Mouse (Mus musculus) myocyte (in vitro differentiated cells): ENCODE measurements around the gene Luzp1. TPM values are rescaled to one million over a fixed set of nuclear protein-coding genes. Genes with fewer than 3 reads are reported as not detected.
A peak's percentile ranks its signal among the peaks of the same experiment; 100 is the strongest.

ENCODE experiments used
- H3K27me3 ChIP-seq: one replicate; pipeline ENCODE4 v1.6.1; 2011; ENCODE audit not compliant: control insufficient read depth, insufficient read depth, insufficient read length
- H3K36me3 ChIP-seq: one replicate; pipeline ENCODE4 v1.6.1; 2011; ENCODE audit not compliant: control insufficient read depth, insufficient read depth
- H3K4me2 ChIP-seq: one replicate; pipeline ENCODE4 v1.6.1; 2011; ENCODE audit warnings: low read depth, control low read depth
- H3K4me3 ChIP-seq: one replicate; pipeline ENCODE4 v1.5.1; 2011; ENCODE audit warnings: mild to moderate bottlenecking, control low read depth, moderate library complexity
- H3K79me2 ChIP-seq: one replicate; pipeline ENCODE4 v1.6.1; 2011; ENCODE audit not compliant: control insufficient read depth, insufficient read depth
- H3ac ChIP-seq: one replicate; pipeline ENCODE4 v1.6.1; 2011; ENCODE audit not compliant: control insufficient read depth, insufficient read length
- CEBPB ChIP-seq: IDR thresholded peaks from 2 replicates; pipeline ENCODE4 v1.6.1; 2011; ENCODE audit warnings: mild to moderate bottlenecking, moderate library complexity; ENCODE audit not compliant: poor library complexity, insufficient read depth, severe bottlenecking
- E2F4 ChIP-seq: IDR thresholded peaks from one replicate; pipeline ENCODE4 v1.6.1; 2011; ENCODE audit warnings: mild to moderate bottlenecking, control low read depth, moderate library complexity; ENCODE audit not compliant: insufficient read depth
- MAX ChIP-seq: IDR thresholded peaks from one replicate; pipeline ENCODE4 v1.6.1; 2011; ENCODE audit warnings: low read depth, mild to moderate bottlenecking, control low read depth
- MYOD1 ChIP-seq, 3 experiments: IDR thresholded peaks; one replicate each; pipeline ENCODE4 v1.6.1; 2011; ENCODE audit warnings: control low read depth in 2 of 3, low read depth in 2 of 3, mild to moderate bottlenecking in 2 of 3, moderate library complexity in 1 of 3; ENCODE audit not compliant: insufficient read length in 2 of 3, control insufficient read depth in 1 of 3
- MYOG ChIP-seq, 3 experiments: IDR thresholded peaks; one replicate each; pipeline ENCODE4 v1.6.1; 2011; ENCODE audit warnings: control low read depth in 2 of 3, low read depth in 2 of 3, mild to moderate bottlenecking in 2 of 3; ENCODE audit not compliant: insufficient read length in 2 of 3, control insufficient read depth in 1 of 3, insufficient read depth in 1 of 3
- POLR2A ChIP-seq: IDR thresholded peaks from one replicate; pipeline ENCODE4 v1.6.1; 2011; ENCODE audit warnings: low read depth, mild to moderate bottlenecking, control low read depth, moderate library complexity; ENCODE audit not compliant: insufficient read length
- POLR2AphosphoS2 ChIP-seq: IDR thresholded peaks from one replicate; pipeline ENCODE4 v1.6.1; 2011; ENCODE audit warnings: low read depth, control low read depth; ENCODE audit not compliant: insufficient read length
- REST ChIP-seq: IDR thresholded peaks from one replicate; pipeline ENCODE4 v1.6.1; 2011; ENCODE audit warnings: mild to moderate bottlenecking, control low read depth, moderate library complexity; ENCODE audit not compliant: insufficient read depth, insufficient read length
- SRF ChIP-seq: IDR thresholded peaks from one replicate; pipeline ENCODE4 v1.6.1; 2011; ENCODE audit warnings: low read depth; ENCODE audit not compliant: control insufficient read depth, insufficient read length
- TCF12 ChIP-seq: IDR thresholded peaks from one replicate; pipeline ENCODE4 v1.6.1; 2011; ENCODE audit warnings: mild to moderate bottlenecking, control low read depth; ENCODE audit not compliant: poor library complexity, insufficient read depth, severe bottlenecking
- TCF3 ChIP-seq: IDR thresholded peaks from one replicate; pipeline ENCODE4 v1.6.1; 2011; ENCODE audit warnings: low read depth, control low read depth; ENCODE audit not compliant: insufficient read length
- USF1 ChIP-seq: IDR thresholded peaks from one replicate; pipeline ENCODE4 v1.6.1; 2011; ENCODE audit warnings: low read depth, mild to moderate bottlenecking, control low read depth, moderate library complexity
- polyA plus RNA-seq: library from polyadenylated mRNA; unstranded; fragments of >200 nt; fragmentation: generic; extraction: Trizol; gene quantifications from one replicate; pipeline ENCODE4 v1.2.1, GENCODE M21; 2012; ENCODE audit warnings: missing spikeins

Gene Luzp1
- polyA plus RNA-seq, 1 experiment = 12.5 TPM

DNA sequence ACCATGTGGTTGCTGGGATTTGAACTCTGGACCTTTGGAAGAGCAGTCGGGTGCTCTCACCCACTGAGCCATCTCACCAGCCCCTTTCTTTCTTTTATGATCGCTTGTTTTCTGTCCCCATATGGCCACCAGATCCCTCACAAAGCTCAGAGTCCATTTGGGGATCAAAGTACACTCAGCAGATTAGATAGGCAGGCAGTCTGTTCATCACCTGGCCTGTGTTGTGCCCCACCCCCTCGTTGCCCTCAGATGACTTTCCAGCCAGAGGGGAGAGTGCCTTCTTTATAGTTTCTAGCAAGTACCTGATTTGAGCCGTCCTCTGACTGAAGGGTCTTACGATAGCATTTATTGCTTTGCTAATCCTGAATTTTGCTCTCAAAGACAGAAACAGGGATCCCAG is 16.8 kb upstream of the Luzp1 start:
- H3K36me3 ChIP-seq = no peaks in the 10 kb centered on the region
- no peak overlapping the region for H3ac ChIP-seq
- H3K4me3 ChIP-seq = no peak overlapping the region
- H3K4me2 ChIP-seq = no peak overlapping the region
- H3K79me2 ChIP-seq = no peaks in the 10 kb centered on the region
- H3K27me3 ChIP-seq = no peaks in the 10 kb centered on the region
- TF ChIP-seq MYOG (IDR thresholded peaks at IDR 0.05; ENCODE audit: control insufficient read depth in 1 of 3, insufficient read depth in 1 of 3, insufficient read length in 2 of 3, low read depth in 2 of 3) = no peak

DNA sequence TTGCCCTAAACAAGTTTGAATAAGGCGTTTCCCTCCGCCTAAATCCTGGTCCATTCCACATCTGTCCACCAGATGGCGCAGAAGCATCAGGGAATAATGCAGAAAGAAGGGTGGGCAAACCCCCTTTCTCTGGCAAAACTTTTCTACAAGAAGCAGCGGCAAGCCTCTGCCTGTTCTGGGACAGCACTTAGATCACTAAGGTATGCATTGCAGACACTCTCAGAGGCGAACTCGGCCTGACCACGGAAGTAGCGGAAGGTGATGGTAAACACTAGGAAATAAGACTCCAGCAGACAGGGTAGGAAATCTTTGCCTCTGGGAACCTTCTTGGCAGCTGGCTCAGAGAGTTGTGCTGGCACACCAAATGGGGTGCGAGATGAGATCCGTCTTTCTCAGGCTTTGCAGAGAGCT is 14.7 kb upstream of the Luzp1 start:
- no peak for TF ChIP-seq USF1
- TF ChIP-seq REST = no peak
- no peak for TF ChIP-seq SRF
- TF ChIP-seq POLR2A = no peak
- TF ChIP-seq MYOD1 (IDR thresholded peaks at IDR 0.05; ENCODE audit: control insufficient read depth in 1 of 3, insufficient read length in 2 of 3, low read depth in 2 of 3) = no peak
- TF ChIP-seq MYOG (IDR thresholded peaks at IDR 0.05; ENCODE audit: control insufficient read depth in 1 of 3, insufficient read depth in 1 of 3, insufficient read length in 2 of 3, low read depth in 2 of 3) = no peak
- no peak for TF ChIP-seq POLR2AphosphoS2
- TF ChIP-seq CEBPB = no peak
- Histone ChIP-seq H3ac (no peak overlapping the region), H3K4me2 (peak overlapping the region; percentile 85), H3K36me3 (no peaks in the 10 kb centered on the region), H3K4me3 (peak overlapping the region; percentile 9), H3K27me3 (no peaks in the 10 kb centered on the region), H3K79me2 (no peaks in the 10 kb centered on the region)

DNA sequence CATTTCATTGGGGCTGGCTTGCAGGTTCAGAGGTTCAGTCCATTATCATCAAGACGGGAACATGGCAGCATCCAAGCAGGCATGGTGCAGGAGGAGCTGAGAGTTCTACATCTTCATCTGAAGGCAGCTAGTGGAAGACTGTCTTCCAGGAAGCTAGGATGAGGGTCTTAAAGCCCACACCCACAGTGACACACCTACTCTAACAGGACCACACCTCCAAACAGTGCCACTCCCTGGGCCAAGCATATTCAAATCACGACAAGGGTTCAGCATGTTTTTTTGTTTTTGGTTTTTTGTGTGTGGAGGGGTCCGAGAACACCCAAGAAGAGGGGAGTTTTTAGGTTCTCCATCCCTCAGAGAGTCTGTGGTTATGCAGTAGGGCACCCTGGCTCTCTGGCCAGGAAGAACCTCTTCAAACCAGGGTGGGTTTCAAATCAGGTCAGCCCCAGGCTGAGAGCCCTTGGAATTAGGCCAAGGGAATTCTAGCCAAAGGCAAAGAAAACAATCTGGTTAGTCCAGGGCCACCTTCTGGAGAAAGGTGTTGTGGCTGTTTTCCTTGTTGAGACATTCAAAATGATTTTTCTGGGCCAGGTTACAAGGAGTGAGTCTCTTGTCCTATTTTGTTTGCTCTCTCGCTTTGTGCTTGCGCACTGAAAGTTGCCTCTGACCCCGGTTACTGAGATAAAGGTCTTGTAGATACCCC is 12.9 kb upstream of the Luzp1 start:
- TF ChIP-seq USF1 (no peak), TCF12 (no peak), MYOD1 (IDR thresholded peaks at IDR 0.05; ENCODE audit: control insufficient read depth in 1 of 3, insufficient read length in 2 of 3, low read depth in 2 of 3) (no peak)
- H3K36me3 ChIP-seq = no peaks in the 10 kb centered on the region
- H3ac ChIP-seq = no peak overlapping the region
- H3K4me3 ChIP-seq = no peak overlapping the region
- no peak overlapping the region for H3K4me2 ChIP-seq
- no peaks in the 10 kb centered on the region for H3K79me2 ChIP-seq
- H3K27me3 ChIP-seq = no peaks in the 10 kb centered on the region

DNA sequence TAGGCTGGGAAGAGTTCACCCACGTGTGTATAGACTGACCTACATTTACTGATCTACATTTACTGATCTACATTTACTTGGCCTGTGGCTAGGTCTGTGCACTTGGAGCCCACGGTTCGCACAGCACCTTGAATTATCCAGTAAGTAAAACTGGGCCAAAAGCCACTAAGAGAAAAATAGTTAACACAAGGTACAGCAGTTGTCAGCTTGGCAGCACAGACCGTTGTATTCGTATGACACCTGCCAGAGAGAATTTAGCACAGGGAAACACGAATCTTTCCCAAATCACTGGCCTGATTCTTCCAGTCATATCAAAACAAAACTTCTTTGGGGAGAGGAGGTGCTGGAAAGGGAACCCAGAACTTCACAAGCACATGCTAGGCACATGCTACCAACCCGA is 11.3 kb upstream of the Luzp1 start:
- H3K36me3 ChIP-seq = no peaks in the 10 kb centered on the region
- no peak overlapping the region for H3K4me2 ChIP-seq
- no peak overlapping the region for H3K4me3 ChIP-seq
- H3K79me2 ChIP-seq = no peaks in the 10 kb centered on the region
- TF ChIP-seq MYOG (IDR thresholded peaks at IDR 0.05; ENCODE audit: control insufficient read depth in 1 of 3, insufficient read depth in 1 of 3, insufficient read length in 2 of 3, low read depth in 2 of 3) (no peak), MAX (no peak), SRF (no peak), POLR2AphosphoS2 (no peak), TCF12 (no peak), TCF3 (no peak), POLR2A (no peak)
- H3K27me3 ChIP-seq = no peaks in the 10 kb centered on the region
- H3ac ChIP-seq = no peak overlapping the region

DNA sequence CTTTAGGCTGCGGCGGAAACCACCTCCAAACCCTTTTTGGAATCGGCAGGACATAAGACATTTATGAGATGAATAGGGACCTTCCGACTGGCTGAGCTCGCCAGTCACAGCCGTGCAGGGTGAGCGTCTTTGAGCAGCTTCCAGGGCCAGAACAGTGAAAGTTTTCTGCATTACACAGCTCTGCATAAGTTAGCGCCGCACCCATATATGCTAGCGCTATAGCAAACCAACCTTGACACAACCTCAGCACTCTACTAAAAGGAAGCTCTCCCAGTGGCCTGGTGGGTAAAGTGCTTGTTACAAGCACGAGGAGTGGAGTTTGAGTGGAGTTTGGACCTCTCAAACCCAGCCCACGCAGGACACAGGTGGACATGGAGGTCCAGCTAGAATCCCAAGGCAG is 10.4 kb upstream of the Luzp1 start:
- Histone ChIP-seq H3ac (no peak overlapping the region), H3K27me3 (no peaks in the 10 kb centered on the region), H3K79me2 (no peaks in the 10 kb centered on the region), H3K36me3 (no peaks in the 10 kb centered on the region), H3K4me3 (no peak overlapping the region), H3K4me2 (no peak overlapping the region)
- TF ChIP-seq REST (no peak), TCF12 (no peak), POLR2A (no peak), USF1 (no peak), CEBPB (no peak), MAX (no peak), E2F4 (no peak), MYOD1 (IDR thresholded peaks at IDR 0.05; ENCODE audit: control insufficient read depth in 1 of 3, insufficient read length in 2 of 3, low read depth in 2 of 3) (no peak), MYOG (IDR thresholded peaks at IDR 0.05; ENCODE audit: control insufficient read depth in 1 of 3, insufficient read depth in 1 of 3, insufficient read length in 2 of 3, low read depth in 2 of 3) (no peak), SRF (no peak), POLR2AphosphoS2 (no peak), TCF3 (no peak)
